Mouse (Mus musculus) heart, embryonic 11.5 days (tissue): Measurements from ENCODE around the gene Prkca. TPM values are rescaled to one million over a fixed set of nuclear protein-coding genes. Genes with fewer than 3 reads are reported as not detected.

Source experiments
- ATAC-seq: fragments of 200-750 bp; cut with Nextera tagmentation; replicated peaks from 2 replicates; pipeline ENCODE4 v1.8.0; 2017; ENCODE audit warnings: moderate library complexity; ENCODE audit not compliant: insufficient number of reproducible peaks, low FRiP score, low TSS enrichment
- H3K27ac ChIP-seq: fragments of 300-500 bp; sonication (generic); 2 replicates; pipeline ENCODE4 v1.5.1; 2014; ENCODE audit warnings: mild to moderate bottlenecking, low read depth, low read length
- H3K27me3 ChIP-seq: fragments of 300-500 bp; sonication (generic); 2 replicates; pipeline ENCODE4 v1.6.1; 2014; ENCODE audit warnings: mild to moderate bottlenecking, low read length, mixed read lengths; ENCODE audit not compliant: control insufficient read depth, insufficient read depth
- H3K36me3 ChIP-seq: fragments of 300-500 bp; sonication (generic); 2 replicates; pipeline ENCODE4 v1.6.1; 2014; ENCODE audit warnings: mild to moderate bottlenecking, low read length, moderate library complexity, mixed read lengths; ENCODE audit not compliant: control insufficient read depth, insufficient read depth
- H3K4me1 ChIP-seq: fragments of 300-500 bp; sonication (generic); 2 replicates; pipeline ENCODE4 v1.6.1; 2014; ENCODE audit warnings: low read length; ENCODE audit not compliant: control insufficient read depth, insufficient read depth
- H3K4me2 ChIP-seq: fragments of 300-500 bp; sonication (generic); 2 replicates; pipeline ENCODE4 v1.6.1; 2014; ENCODE audit warnings: mild to moderate bottlenecking, moderate library complexity
- H3K4me3 ChIP-seq: fragments of 300-500 bp; sonication (generic); 2 replicates; pipeline ENCODE4 v1.5.1; 2014; ENCODE audit warnings: low read depth, low read length
- H3K9ac ChIP-seq: fragments of 300-500 bp; sonication (generic); 2 replicates; pipeline ENCODE4 v1.6.1; 2014; ENCODE audit warnings: mild to moderate bottlenecking, low read depth, low read length, moderate library complexity
- H3K9me3 ChIP-seq: fragments of 300-500 bp; sonication (generic); replicated peaks from 2 replicates; pipeline ENCODE4 v1.6.1; 2016; ENCODE audit warnings: low read length; ENCODE audit not compliant: control insufficient read depth
- WGBS: fragments of 180-500 bp; shearing (Covaris S2); extraction: QIAGEN DNeasy Blood & Tissue Kit; methylation state at CpG from one replicate; pipeline ENCODE4 v1.1.7; 2014; ENCODE audit not compliant: insufficient replicate concordance; 5-methylcytosine and 5-hydroxymethylcytosine counted together
- polyA plus RNA-seq: library from polyadenylated mRNA; unstranded; fragments of >200 nt; fragmentation: Nextera tagmentation; extraction: Ambion mirVana; gene quantifications from 2 replicates; pipeline ENCODE4 v1.2.1, GENCODE M21; 2014

The Prkca gene
- polyA plus RNA-seq, 1 experiment from 2014 or later: 16.9 TPM

- ATAC-seq: no peak
- Histone ChIP-seq H3K4me1 (peaks cover 5% of the 10 kb centered on the region; the same call in 1 of the 2 replicates), H3K9me3 (no peaks in the 10 kb centered on the region), H3K27ac (no peak overlapping the region), H3K4me2 (no peak overlapping the region), H3K4me3 (no peak overlapping the region), H3K27me3 (no peaks in the 10 kb centered on the region), H3K9ac (no peak overlapping the region), H3K36me3 (no peaks in the 10 kb centered on the region)
- 82% methylated on average over 5 of the region's 5 CpGs for WGBS
These were observed 161.3 kb downstream of the Prkca start for GRCm38 (mm10) chr11:108182421-108182820.

- no peak overlapping the region for H3K4me2 ChIP-seq
- no peak overlapping the region for H3K9ac ChIP-seq
- peaks cover 5% of the 10 kb centered on the region; the same call in 1 of the 2 replicates for H3K4me1 ChIP-seq
- no peaks in the 10 kb centered on the region for H3K36me3 ChIP-seq
- WGBS: 88% methylated on average over 10 of the region's 10 CpGs
- no peaks in the 10 kb centered on the region for H3K27me3 ChIP-seq
- H3K27ac ChIP-seq: no peak overlapping the region
- H3K9me3 ChIP-seq: no peaks in the 10 kb centered on the region
- no peak overlapping the region for H3K4me3 ChIP-seq
- ATAC-seq: no peak
These were observed 162.6 kb downstream of the Prkca start for GRCm38 (mm10) chr11:108181012-108181713.

- Histone ChIP-seq H3K4me2 (no peak overlapping the region), H3K9ac (no peak overlapping the region), H3K36me3 (no peaks in the 10 kb centered on the region), H3K4me1 (peaks cover 5% of the 10 kb centered on the region; the same call in 1 of the 2 replicates), H3K27ac (no peak overlapping the region), H3K27me3 (no peaks in the 10 kb centered on the region), H3K9me3 (no peaks in the 10 kb centered on the region), H3K4me3 (no peak overlapping the region)
- ATAC-seq: no peak
- WGBS: 83% methylated on average over 5 of the region's 5 CpGs
These were observed 164.9 kb downstream of the Prkca start for GRCm38 (mm10) chr11:108178802-108179201.

GRCm38 (mm10) chr11:108178258-108178657 lies 165.5 kb downstream of the Prkca start:
- 85% methylated on average over 3 of the region's 3 CpGs for WGBS
- no peak overlapping the region for H3K9ac ChIP-seq
- no peaks in the 10 kb centered on the region for H3K27me3 ChIP-seq
- H3K4me1 ChIP-seq: peaks cover 5% of the 10 kb centered on the region; the same call in 1 of the 2 replicates
- no peaks in the 10 kb centered on the region for H3K36me3 ChIP-seq
- ATAC-seq: no peak
- no peaks in the 10 kb centered on the region for H3K9me3 ChIP-seq
- H3K4me3 ChIP-seq: no peak overlapping the region
- H3K4me2 ChIP-seq: no peak overlapping the region
- no peak overlapping the region for H3K27ac ChIP-seq

- no peak overlapping the region for H3K27ac ChIP-seq
- H3K27me3 ChIP-seq: no peaks in the 10 kb centered on the region
- peaks cover 5% of the 10 kb centered on the region; the same call in 1 of the 2 replicates for H3K4me1 ChIP-seq
- no peak overlapping the region for H3K4me2 ChIP-seq
- H3K9ac ChIP-seq: no peak overlapping the region
- ATAC-seq: no peak
- no peak overlapping the region for H3K4me3 ChIP-seq
- H3K9me3 ChIP-seq: no peaks in the 10 kb centered on the region
- H3K36me3 ChIP-seq: no peaks in the 10 kb centered on the region
- 82% methylated on average over 5 of the region's 5 CpGs for WGBS
These were observed 167.0 kb downstream of the Prkca start for GRCm38 (mm10) chr11:108176715-108177114.

- H3K9ac ChIP-seq: no peak overlapping the region
- H3K27me3 ChIP-seq: no peaks in the 10 kb centered on the region
- no peaks in the 10 kb centered on the region for H3K36me3 ChIP-seq
- no peaks in the 10 kb centered on the region for H3K9me3 ChIP-seq
- no peak for ATAC-seq
- WGBS: 89% methylated on average over 5 of the region's 5 CpGs
- no peak overlapping the region for H3K4me3 ChIP-seq
- no peaks in the 10 kb centered on the region; the same call in 1 of the 2 replicates for H3K4me1 ChIP-seq
- no peak overlapping the region for H3K4me2 ChIP-seq
- no peak overlapping the region for H3K27ac ChIP-seq
These were observed 171.8 kb downstream of the Prkca start for GRCm38 (mm10) chr11:108171917-108172316.

- Histone ChIP-seq H3K4me2 (no peak overlapping the region), H3K4me1 (peaks cover 5% of the 10 kb centered on the region), H3K9ac (no peak overlapping the region), H3K27me3 (no peaks in the 10 kb centered on the region), H3K9me3 (no peaks in the 10 kb centered on the region), H3K4me3 (no peak overlapping the region), H3K36me3 (no peaks in the 10 kb centered on the region), H3K27ac (no peak overlapping the region)
- no peak for ATAC-seq
- WGBS: 76% methylated on average over 6 of the region's 6 CpGs
These were observed 172.5 kb downstream of the Prkca start for GRCm38 (mm10) chr11:108171260-108171659.

- Histone ChIP-seq H3K4me3 (no peak overlapping the region), H3K36me3 (no peaks in the 10 kb centered on the region), H3K27me3 (no peaks in the 10 kb centered on the region), H3K27ac (no peak overlapping the region), H3K4me1 (peaks cover 9% of the 10 kb centered on the region), H3K9ac (no peak overlapping the region), H3K9me3 (no peaks in the 10 kb centered on the region), H3K4me2 (no peak overlapping the region)
- 77% methylated on average over 3 of the region's 3 CpGs for WGBS
- no peak for ATAC-seq
These were observed 173.6 kb downstream of the Prkca start for GRCm38 (mm10) chr11:108170107-108170506.

- H3K27me3 ChIP-seq: no peaks in the 10 kb centered on the region
- H3K9me3 ChIP-seq: no peaks in the 10 kb centered on the region
- peaks cover 9% of the 10 kb centered on the region for H3K4me1 ChIP-seq
- no peak; the same call in 1 of the 2 replicates for ATAC-seq
- no peaks in the 10 kb centered on the region for H3K36me3 ChIP-seq
- peak overlapping the region; percentile 56; the same call in 1 of the 2 replicates for H3K9ac ChIP-seq
- 33% methylated on average over 9 of the region's 9 CpGs for WGBS
- no peak overlapping the region for H3K4me3 ChIP-seq
- H3K27ac ChIP-seq: peak overlapping the region; percentile 88
- peak overlapping the region; percentile 52 for H3K4me2 ChIP-seq
These were observed 178.0 kb downstream of the Prkca start for GRCm38 (mm10) chr11:108165725-108166124.
